Mouse (Mus musculus) heart, embryonic 16.5 days (tissue): ENCODE results near the gene Olfr1062. TPM values are rescaled to one million over a fixed set of nuclear protein-coding genes. Genes with fewer than 3 reads are reported as not detected.
A peak's percentile ranks its signal among the peaks of the same experiment; 100 is the strongest.
"Not testable (repeated sequence)": the region's sequence is repeated elsewhere in the genome, so short reads cannot be mapped to it uniquely, and the experiment has no call there.

ENCODE experiments used
- ATAC-seq: fragments of 200-750 bp; cut with Nextera tagmentation; replicated peaks from 2 replicates; pipeline ENCODE4 v1.8.0; 2017; ENCODE audit warnings: moderate number of reproducible peaks; ENCODE audit not compliant: insufficient read depth, low FRiP score; ENCODE audit errors: extremely low read depth
- H3K27ac ChIP-seq: fragments of 300-500 bp; sonication (generic); 2 replicates; pipeline ENCODE4 v1.5.1; 2014; ENCODE audit warnings: mild to moderate bottlenecking, low read length, control low read depth, moderate library complexity
- H3K27me3 ChIP-seq: fragments of 300-500 bp; sonication (generic); 2 replicates; pipeline ENCODE4 v1.6.1; 2014; ENCODE audit warnings: low read length, mixed read lengths; ENCODE audit not compliant: control insufficient read depth, insufficient read depth
- H3K36me3 ChIP-seq: fragments of 300-500 bp; sonication (generic); 2 replicates; pipeline ENCODE4 v1.6.1; 2014; ENCODE audit not compliant: control insufficient read depth, insufficient read depth
- H3K4me1 ChIP-seq: fragments of 300-500 bp; sonication (generic); 2 replicates; pipeline ENCODE4 v1.6.1; 2014; ENCODE audit warnings: low read length, mixed read lengths; ENCODE audit not compliant: control insufficient read depth, insufficient read depth
- H3K4me2 ChIP-seq: fragments of 300-500 bp; sonication (generic); 2 replicates; pipeline ENCODE4 v1.6.1; 2014; ENCODE audit warnings: low read depth, mild to moderate bottlenecking, control low read depth, low read length
- H3K4me3 ChIP-seq: fragments of 300-500 bp; sonication (generic); 2 replicates; pipeline ENCODE4 v1.5.1; 2014; ENCODE audit warnings: mild to moderate bottlenecking, control low read depth, low read length
- H3K9ac ChIP-seq: fragments of 300-500 bp; sonication (generic); 2 replicates; pipeline ENCODE4 v1.6.1; 2014; ENCODE audit warnings: low read length, control low read depth
- H3K9me3 ChIP-seq: fragments of 300-500 bp; sonication (generic); replicated peaks from 2 replicates; pipeline ENCODE4 v1.6.1; 2016; ENCODE audit warnings: low read length; ENCODE audit not compliant: control insufficient read depth
- WGBS: fragments of 180-500 bp; shearing (Covaris S2); extraction: QIAGEN DNeasy Blood & Tissue Kit; methylation state at CpG from one replicate; pipeline ENCODE4 v1.1.7; 2014; 5-methylcytosine and 5-hydroxymethylcytosine counted together
- polyA plus RNA-seq: library from polyadenylated mRNA; unstranded; fragments of >200 nt; fragmentation: Nextera tagmentation; extraction: Ambion mirVana; gene quantifications from 2 replicates; pipeline ENCODE4 v1.2.1, GENCODE M21; 2015

The Olfr1062 gene
- polyA plus RNA-seq, result not detected in 2 replicates

DNA sequence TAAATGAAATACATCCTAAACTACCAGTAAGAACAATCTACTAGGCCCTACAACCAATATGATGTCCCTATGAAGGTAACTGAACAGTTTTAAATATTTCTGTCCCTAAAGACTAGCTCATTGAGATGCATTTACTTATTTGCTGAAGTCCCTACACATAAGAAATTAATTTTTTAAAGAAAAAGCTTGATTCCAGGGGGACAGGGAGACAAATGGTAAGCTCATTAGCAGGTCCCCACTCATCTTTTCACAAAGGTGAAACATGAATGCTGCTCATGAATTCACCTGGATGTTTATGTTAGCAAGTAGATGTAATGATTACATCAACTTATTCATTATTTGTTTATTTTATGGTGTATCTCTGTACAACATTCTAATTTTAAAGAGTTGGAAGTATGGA lies at the start of gene Olfr1062:
Olfr1062 (minus strand) TSS at position 101 of the 400 bp plus-strand sequence.
- H3K27ac ChIP-seq, H3K4me1 ChIP-seq, H3K4me3 ChIP-seq, H3K36me3 ChIP-seq, H3K27me3 ChIP-seq, ATAC-seq, H3K9me3 ChIP-seq, H3K4me2 ChIP-seq, H3K9ac ChIP-seq: not testable (repeated sequence)

GRCm38 (mm10) chr2:86464442-86465109 lies 38.0 kb upstream of the Olfr1062 start:
- Histone ChIP-seq H3K9ac (no peak overlapping the region), H3K4me3 (peak overlapping the region; percentile 23; the same call in 1 of the 2 replicates), H3K9me3 (no peaks in the 10 kb centered on the region), H3K36me3 (no peaks in the 10 kb centered on the region), H3K4me2 (peak overlapping the region; percentile 54), H3K4me1 (no peaks in the 10 kb centered on the region), H3K27ac (no peak overlapping the region), H3K27me3 (no peaks in the 10 kb centered on the region)
- ATAC-seq, result no peak
- WGBS, result 33% methylated on average over 10 of the region's 10 CpGs

GRCm38 (mm10) chr2:86460434-86460833 lies 33.9 kb upstream of the Olfr1062 start:
- Histone ChIP-seq H3K36me3 (no peaks in the 10 kb centered on the region), H3K9me3 (no peaks in the 10 kb centered on the region), H3K9ac (no peak overlapping the region), H3K4me1 (no peaks in the 10 kb centered on the region), H3K4me3 (no peak overlapping the region), H3K4me2 (no peak overlapping the region), H3K27me3 (no peaks in the 10 kb centered on the region), H3K27ac (no peak overlapping the region)
- 52% methylated on average over 1 of the region's 1 CpGs for WGBS
- ATAC-seq, result no peak

DNA sequence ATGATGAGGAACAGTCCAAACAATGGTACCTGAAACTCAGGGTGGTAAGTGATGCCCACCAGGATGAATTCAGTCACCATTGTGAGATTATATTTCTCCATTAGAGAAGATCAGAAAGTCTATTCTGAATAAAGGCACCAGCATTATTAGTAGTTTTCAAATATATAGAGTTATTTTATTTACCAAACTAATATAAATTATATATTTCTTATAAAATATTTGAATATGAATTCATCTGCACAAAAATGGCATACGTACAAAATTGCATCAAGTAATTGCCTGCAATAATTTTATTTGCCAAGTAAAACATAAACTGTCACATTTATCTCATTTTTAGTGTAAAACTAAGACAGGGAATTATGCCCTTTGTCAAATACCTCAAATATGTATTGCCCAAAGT lies 29.6 kb upstream of the Olfr1062 start, which contains the start of gene Olfr1066:
Olfr1066 (minus strand) TSS at position 101 of the 400 bp plus-strand sequence.
- Histone ChIP-seq H3K4me1 (no peaks in the 10 kb centered on the region), H3K4me3 (no peak within 1 kb of the TSS), H3K4me2 (no peak within 1 kb of the TSS), H3K36me3 (no peaks in the 10 kb centered on the region), H3K27me3 (no peaks in the 10 kb centered on the region), H3K9me3 (no peaks in the 10 kb centered on the region), H3K9ac (no peak within 1 kb of the TSS), H3K27ac (no peak within 1 kb of the TSS)
- WGBS, result 69% methylated on average over 1 of the region's 1 CpGs
- no peak for ATAC-seq

DNA sequence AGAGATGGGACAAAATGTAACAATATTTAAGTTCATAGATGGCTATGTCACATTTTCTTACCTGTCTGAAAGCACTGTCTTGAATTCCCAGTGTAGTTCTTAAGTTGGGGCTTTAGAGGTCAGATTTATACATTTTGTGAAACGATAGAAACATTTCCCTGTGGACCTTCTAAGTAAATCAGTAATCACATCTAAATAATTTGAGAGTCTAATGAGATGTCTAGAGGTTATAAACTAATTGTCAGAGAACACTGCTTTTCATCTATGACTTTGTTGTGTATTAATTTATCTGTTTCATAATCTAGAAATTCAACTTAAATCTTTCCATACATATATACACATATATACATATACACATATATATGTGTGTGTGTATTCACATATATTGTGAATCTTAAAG lies 23.9 kb upstream of the Olfr1062 start, which contains the start of gene Olfr1065:
Olfr1065 (minus strand) TSS at position 101 of the 400 bp plus-strand sequence.
- H3K9me3 ChIP-seq, H3K4me2 ChIP-seq, H3K27me3 ChIP-seq, H3K4me1 ChIP-seq, ATAC-seq, H3K27ac ChIP-seq, H3K36me3 ChIP-seq, H3K4me3 ChIP-seq, H3K9ac ChIP-seq: not testable (repeated sequence)
- no CpG with 5 or more reads among the region's 1 CpGs for WGBS

- H3K36me3 ChIP-seq, H3K4me2 ChIP-seq, H3K4me3 ChIP-seq, ATAC-seq, H3K27me3 ChIP-seq, H3K27ac ChIP-seq, H3K4me1 ChIP-seq, H3K9me3 ChIP-seq, H3K9ac ChIP-seq: not testable (repeated sequence)
- 66% methylated on average over 1 of the region's 1 CpGs for WGBS
Measured at GRCm38 (mm10) chr2:86442101-86442500, 15.6 kb upstream of the Olfr1062 start.

GRCm38 (mm10) chr2:86428511-86428910 lies 2.0 kb upstream of the Olfr1062 start:
- not testable (repeated sequence) for H3K4me3 ChIP-seq, ATAC-seq, H3K4me2 ChIP-seq, H3K9ac ChIP-seq, H3K27me3 ChIP-seq, H3K9me3 ChIP-seq, H3K4me1 ChIP-seq, H3K27ac ChIP-seq, H3K36me3 ChIP-seq
- WGBS, result 80% methylated on average over 8 of the region's 8 CpGs

- Histone ChIP-seq H3K4me1 (no peaks in the 10 kb centered on the region), H3K27ac (no peak within 1 kb of the TSS), H3K9me3 (no peaks in the 10 kb centered on the region), H3K4me3 (no peak within 1 kb of the TSS), H3K36me3 (no peaks in the 10 kb centered on the region), H3K27me3 (no peaks in the 10 kb centered on the region), H3K4me2 (no peak within 1 kb of the TSS), H3K9ac (no peak within 1 kb of the TSS)
- WGBS, result 72% methylated on average over 1 of the region's 1 CpGs
- no peak for ATAC-seq
Measured at GRCm38 (mm10) chr2:86413950-86414349, 12.6 kb downstream of the Olfr1062 start, which contains the start of gene Olfr1061. Gene Olfr1061, minus strand, starts transcription at chr2:86414050.

DNA sequence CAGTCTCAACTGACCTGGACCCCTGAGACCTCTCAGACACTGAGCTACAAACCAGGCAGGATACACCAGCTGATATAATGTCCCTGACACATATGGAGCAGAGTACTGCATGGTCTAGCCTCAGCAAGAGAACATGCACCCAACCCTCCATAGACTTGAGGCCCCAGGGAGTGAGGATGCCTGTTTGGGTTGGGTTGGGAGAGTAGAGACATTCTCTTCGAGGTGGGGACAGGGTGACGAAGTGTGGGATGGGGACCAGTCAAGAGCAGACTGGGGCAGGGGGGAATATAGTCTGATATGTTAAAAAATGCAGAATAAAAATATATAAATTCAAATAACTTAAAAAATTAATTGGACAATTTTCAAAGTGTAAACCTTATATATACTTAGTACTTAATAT lies 31.4 kb downstream of the Olfr1062 start:
- no peak overlapping the region for H3K4me2 ChIP-seq
- H3K9me3 ChIP-seq, result no peaks in the 10 kb centered on the region
- no peaks in the 10 kb centered on the region for H3K36me3 ChIP-seq
- WGBS, result 81% methylated on average over 2 of the region's 2 CpGs
- H3K4me1 ChIP-seq, result no peaks in the 10 kb centered on the region
- H3K9ac ChIP-seq, result no peak overlapping the region
- no peak for ATAC-seq
- H3K4me3 ChIP-seq, result no peak overlapping the region
- H3K27me3 ChIP-seq, result no peaks in the 10 kb centered on the region
- no peak overlapping the region for H3K27ac ChIP-seq
